Mouse (Mus musculus): ENCODE measurements around the gene Hmmr. TPM values are rescaled to one million over a fixed set of nuclear protein-coding genes. Genes with fewer than 3 reads are reported as not detected.
"Not testable (repeated sequence)": the region's sequence is repeated elsewhere in the genome, so short reads cannot be mapped to it uniquely, and the experiment has no call there.

Hmmr gene
- polyA plus RNA-seq, 1 experiment from 2014 or later: 80.9 TPM

- no peaks in the 10 kb centered on the region for H3K4me1 ChIP-seq
- no peak overlapping the region for H3K9ac ChIP-seq
- H3K36me3 ChIP-seq: peaks cover 40% of the 10 kb centered on the region
- H3K4me2 ChIP-seq: no peak overlapping the region
- ATAC-seq: no peak
- no peak overlapping the region for H3K4me3 ChIP-seq
- no peak overlapping the region for H3K27ac ChIP-seq
- H3K27me3 ChIP-seq (replicated peaks): no peaks in the 10 kb centered on the region
- no peaks in the 10 kb centered on the region for H3K9me3 ChIP-seq (replicated peaks)
- 86% methylated on average over 12 of the region's 12 CpGs for WGBS (ENCODE audit: insufficient replicate concordance)
Observed at GRCm38 (mm10) chr11:40746361-40746760, 13.1 kb upstream of the Hmmr start.

GRCm38 (mm10) chr11:40744348-40744747, 11.1 kb upstream of the Hmmr start:
- Histone ChIP-seq H3K4me3 (no peak overlapping the region), H3K36me3 (peaks cover 39% of the 10 kb centered on the region), H3K4me2 (no peak overlapping the region), H3K27ac (no peak overlapping the region), H3K9ac (no peak overlapping the region), H3K9me3 (replicated peaks) (no peaks in the 10 kb centered on the region), H3K4me1 (no peaks in the 10 kb centered on the region), H3K27me3 (replicated peaks) (no peaks in the 10 kb centered on the region)
- ATAC-seq: no peak
- 74% methylated on average over 3 of the region's 3 CpGs for WGBS (ENCODE audit: insufficient replicate concordance)

GRCm38 (mm10) chr11:40741605-40742262, 8.5 kb upstream of the Hmmr start:
- Histone ChIP-seq H3K4me1 (no peaks in the 10 kb centered on the region), H3K9me3 (replicated peaks) (no peaks in the 10 kb centered on the region), H3K4me2 (no peak overlapping the region), H3K27ac (no peak overlapping the region), H3K4me3 (no peak overlapping the region), H3K36me3 (peaks cover 60% of the 10 kb centered on the region), H3K9ac (no peak overlapping the region), H3K27me3 (replicated peaks) (no peaks in the 10 kb centered on the region)
- no peak for ATAC-seq
- 83% methylated on average over 12 of the region's 12 CpGs for WGBS (ENCODE audit: insufficient replicate concordance)

DNA sequence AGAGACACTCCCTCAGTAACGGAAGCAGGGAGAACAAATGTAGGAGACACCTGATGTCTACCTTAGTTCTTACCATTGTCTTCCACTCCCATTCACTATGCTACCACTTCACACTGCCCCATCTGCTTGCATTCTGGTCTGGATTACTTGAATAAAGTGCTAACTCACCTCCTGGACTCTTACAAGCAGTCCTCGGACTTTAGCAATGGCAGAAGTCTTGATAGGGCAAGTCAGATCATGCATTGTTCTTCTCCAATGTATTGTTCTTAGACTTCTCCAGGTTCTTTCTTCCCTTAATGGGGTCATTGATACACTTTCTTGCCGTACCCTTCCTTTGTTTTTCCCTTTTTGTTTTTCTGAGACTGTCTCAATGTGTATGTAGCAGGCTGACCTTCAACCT, 4.1 kb upstream of the Hmmr start:
- H3K9ac ChIP-seq: no peak overlapping the region
- no peak for ATAC-seq
- peaks cover 64% of the 10 kb centered on the region for H3K36me3 ChIP-seq
- 85% methylated on average over 3 of the region's 3 CpGs for WGBS (ENCODE audit: insufficient replicate concordance)
- no peak overlapping the region for H3K27ac ChIP-seq
- no peak overlapping the region for H3K4me2 ChIP-seq
- no peaks in the 10 kb centered on the region for H3K27me3 ChIP-seq (replicated peaks)
- H3K9me3 ChIP-seq (replicated peaks): no peaks in the 10 kb centered on the region
- peaks cover 15% of the 10 kb centered on the region for H3K4me1 ChIP-seq
- no peak overlapping the region for H3K4me3 ChIP-seq

DNA sequence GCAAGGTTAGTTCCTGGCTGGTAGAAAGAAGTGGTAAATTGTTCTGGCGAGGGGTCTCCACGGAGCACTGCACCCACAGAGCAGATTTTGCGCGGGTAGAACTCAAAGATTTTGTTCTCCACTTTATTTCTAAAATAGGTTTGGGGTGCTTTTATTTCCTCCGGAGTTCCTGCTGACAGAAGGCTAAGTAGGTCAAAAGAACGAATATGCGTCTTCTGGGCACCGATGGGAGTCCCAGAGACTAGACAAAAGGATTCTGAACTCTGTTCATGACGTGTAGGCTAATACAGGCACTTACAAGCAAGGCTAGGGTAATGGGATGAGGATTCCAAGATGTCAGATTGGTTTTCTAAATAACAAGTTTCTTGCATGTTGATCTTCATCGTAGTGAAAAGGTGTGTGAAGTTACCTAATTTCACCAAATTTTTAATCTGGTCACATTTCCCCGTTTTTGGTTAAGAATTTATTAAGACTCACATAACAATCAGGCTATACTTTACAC, 1.1 kb upstream of the Hmmr start:
- Histone ChIP-seq H3K9ac (peak overlapping the region; percentile 94), H3K4me2 (peak overlapping the region; percentile 83), H3K4me3 (peak overlapping the region; percentile 89), H3K4me1 (peaks cover 40% of the 10 kb centered on the region), H3K27ac (peak overlapping the region; percentile 86), H3K36me3 (peaks cover 67% of the 10 kb centered on the region), H3K27me3 (replicated peaks) (no peaks in the 10 kb centered on the region), H3K9me3 (replicated peaks) (no peaks in the 10 kb centered on the region)
- WGBS (ENCODE audit: insufficient replicate concordance): 3% methylated on average over 11 of the region's 11 CpGs
- ATAC-seq: no peak

DNA sequence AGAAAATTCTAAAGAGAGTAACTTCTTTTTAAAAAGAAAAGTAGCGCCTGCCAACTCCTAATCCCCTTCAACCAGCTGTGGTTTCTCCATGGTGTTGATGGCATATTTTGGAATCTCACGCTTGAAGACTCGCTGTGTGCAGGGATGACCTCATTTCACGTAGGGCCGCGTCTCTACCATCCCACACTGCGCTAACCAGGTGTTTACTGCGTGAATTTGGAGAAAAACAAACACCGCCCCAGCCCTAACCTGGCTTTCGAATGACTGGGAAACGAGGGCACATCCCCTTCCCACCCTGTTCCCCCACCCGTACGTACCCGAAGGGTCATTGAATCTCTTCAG, 254 bp downstream of the Hmmr start:
- peak overlapping the region; percentile 90 for H3K27ac ChIP-seq
- peak overlapping the region; percentile 83 for H3K9ac ChIP-seq
- no peaks in the 10 kb centered on the region for H3K27me3 ChIP-seq (replicated peaks)
- peak; percentile 69 for ATAC-seq
- H3K4me2 ChIP-seq: peak overlapping the region; percentile 76
- no peaks in the 10 kb centered on the region for H3K9me3 ChIP-seq (replicated peaks)
- peak overlapping the region; percentile 89 for H3K4me3 ChIP-seq
- peaks cover 40% of the 10 kb centered on the region for H3K4me1 ChIP-seq
- H3K36me3 ChIP-seq: peaks cover 67% of the 10 kb centered on the region
- WGBS (ENCODE audit: insufficient replicate concordance): under 1% methylated on average over 14 of the region's 14 CpGs

DNA sequence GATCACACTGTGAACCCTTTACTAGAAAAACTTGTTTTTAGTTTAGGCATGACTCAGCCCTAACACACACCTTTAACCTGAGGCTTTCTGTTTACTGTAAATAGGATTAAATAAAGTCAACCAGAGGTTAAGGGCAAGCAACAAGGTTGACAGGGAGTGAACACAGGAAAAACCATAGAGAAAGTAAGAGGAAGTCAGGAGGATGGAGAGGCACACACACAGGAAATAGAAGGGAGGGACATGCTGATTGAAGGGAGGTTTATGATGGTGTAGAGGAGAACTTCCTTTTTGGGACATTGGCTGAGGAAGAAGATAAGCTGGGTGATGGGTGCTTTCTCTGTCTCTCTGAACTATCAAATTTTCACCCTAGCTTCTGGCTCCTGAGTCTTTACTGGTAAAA, 14.9 kb downstream of the Hmmr start:
- no peak overlapping the region for H3K9ac ChIP-seq
- no peaks in the 10 kb centered on the region for H3K4me1 ChIP-seq
- no peaks in the 10 kb centered on the region for H3K27me3 ChIP-seq (replicated peaks)
- peaks cover 98% of the 10 kb centered on the region for H3K36me3 ChIP-seq
- ATAC-seq: no peak
- H3K27ac ChIP-seq: no peak overlapping the region
- H3K4me3 ChIP-seq: no peak overlapping the region
- H3K9me3 ChIP-seq (replicated peaks): no peaks in the 10 kb centered on the region
- H3K4me2 ChIP-seq: no peak overlapping the region

DNA sequence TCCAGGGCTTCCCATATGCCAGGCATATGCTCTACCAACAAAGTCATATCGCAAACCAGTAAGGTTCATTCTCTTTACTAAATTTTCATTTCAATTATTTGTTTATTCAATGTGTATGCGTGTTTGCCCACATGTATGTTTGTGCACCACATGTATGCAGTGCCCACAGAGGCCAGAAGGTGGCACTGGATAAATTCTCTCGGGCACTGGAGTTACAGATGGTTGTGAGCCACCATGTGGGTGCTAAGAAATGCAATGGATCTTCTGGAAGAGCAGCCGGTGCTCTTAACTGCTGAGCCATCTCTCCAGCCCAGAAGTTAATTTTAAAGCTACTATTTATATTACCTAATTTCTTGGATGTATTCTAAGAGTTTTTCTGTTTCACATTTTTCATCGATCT, 17.7 kb downstream of the Hmmr start:
- Histone ChIP-seq H3K27ac (no peak overlapping the region), H3K4me2 (no peak overlapping the region), H3K9me3 (replicated peaks) (no peaks in the 10 kb centered on the region), H3K4me3 (no peak overlapping the region), H3K9ac (no peak overlapping the region), H3K27me3 (replicated peaks) (no peaks in the 10 kb centered on the region), H3K36me3 (peaks cover 98% of the 10 kb centered on the region), H3K4me1 (no peaks in the 10 kb centered on the region)
- no peak for ATAC-seq
- WGBS (ENCODE audit: insufficient replicate concordance): 92% methylated on average over 5 of the region's 5 CpGs

DNA sequence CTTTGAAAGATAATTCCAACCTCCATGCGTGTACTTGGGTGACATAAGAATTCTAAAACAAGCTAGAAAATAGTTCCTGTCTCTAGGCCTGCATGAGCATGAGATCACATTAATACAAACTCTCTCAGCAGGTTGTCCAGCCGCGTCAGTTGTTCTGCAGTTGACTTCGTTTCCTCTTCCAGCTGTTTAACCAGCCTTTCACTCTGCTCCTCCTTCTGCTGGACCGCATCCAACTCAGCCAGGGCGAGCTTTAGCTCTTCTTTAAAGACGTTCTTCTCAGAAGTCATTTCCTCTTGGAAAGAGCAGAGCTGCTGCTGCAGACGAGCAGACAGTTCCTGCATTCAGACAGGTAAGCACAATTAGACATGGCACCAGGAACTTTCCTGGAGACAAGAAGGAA, 19.4 kb downstream of the Hmmr start:
- H3K36me3 ChIP-seq: peaks cover 98% of the 10 kb centered on the region
- 86% methylated on average over 8 of the region's 8 CpGs for WGBS (ENCODE audit: insufficient replicate concordance)
- H3K9ac ChIP-seq: no peak overlapping the region
- no peak overlapping the region for H3K4me2 ChIP-seq
- no peaks in the 10 kb centered on the region for H3K9me3 ChIP-seq (replicated peaks)
- no peaks in the 10 kb centered on the region for H3K4me1 ChIP-seq
- H3K27me3 ChIP-seq (replicated peaks): no peaks in the 10 kb centered on the region
- no peak overlapping the region for H3K4me3 ChIP-seq
- no peak for ATAC-seq
- H3K27ac ChIP-seq: no peak overlapping the region

DNA sequence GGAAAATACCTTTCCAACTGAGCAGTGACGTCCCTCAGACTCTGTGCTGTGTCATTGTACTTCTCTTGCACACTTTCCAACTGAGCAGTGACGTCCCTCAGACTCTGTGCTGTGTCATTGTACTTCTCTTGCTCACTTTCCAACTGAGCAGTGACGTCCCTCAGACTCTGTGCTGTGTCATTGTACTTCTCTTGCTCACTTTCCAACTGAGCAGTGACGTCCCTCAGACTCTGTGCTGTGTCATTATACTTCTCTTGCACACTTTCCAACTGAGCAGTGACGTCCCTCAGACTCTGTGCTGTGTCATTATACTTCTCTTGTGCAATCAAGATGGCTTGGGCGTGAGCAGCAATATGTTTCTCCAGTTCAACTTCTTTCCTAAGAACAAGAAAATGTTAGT, 23.3 kb downstream of the Hmmr start:
- not testable (repeated sequence) for H3K4me1 ChIP-seq
- WGBS (ENCODE audit: insufficient replicate concordance): 78% methylated on average over 6 of the region's 6 CpGs

GRCm38 (mm10) chr11:40695103-40695502, 38.1 kb downstream of the Hmmr start, which contains the start of gene Mat2b:
Gene Mat2b (minus strand): TSS chr11:40695203.
- H3K36me3 ChIP-seq: peaks cover 10% of the 10 kb centered on the region
- peak within 1 kb of the TSS; percentile 86 for H3K4me3 ChIP-seq
- H3K27me3 ChIP-seq (replicated peaks): no peaks in the 10 kb centered on the region
- peak within 1 kb of the TSS; percentile 79 for H3K9ac ChIP-seq
- H3K4me2 ChIP-seq: peak within 1 kb of the TSS; percentile 91
- H3K27ac ChIP-seq: peak within 1 kb of the TSS; percentile 96
- 0 out of 2 replicates have a peak, but pooled peaks cover 3% of the 10 kb centered on the region for H3K9me3 ChIP-seq (replicated peaks)
- no peak for ATAC-seq
- H3K4me1 ChIP-seq: peaks cover 27% of the 10 kb centered on the region
- 78% methylated on average over 9 of the region's 9 CpGs for WGBS (ENCODE audit: insufficient replicate concordance)

More for the DNA sequence above, 23.3 kb downstream of the Hmmr start:
- not testable (repeated sequence) for H3K27ac ChIP-seq; H3K27me3 ChIP-seq (replicated peaks); H3K9me3 ChIP-seq (replicated peaks); ATAC-seq; H3K4me2 ChIP-seq; H3K9ac ChIP-seq; H3K4me3 ChIP-seq
- peaks cover 97% of the 10 kb centered on the region for H3K36me3 ChIP-seq

DNA sequence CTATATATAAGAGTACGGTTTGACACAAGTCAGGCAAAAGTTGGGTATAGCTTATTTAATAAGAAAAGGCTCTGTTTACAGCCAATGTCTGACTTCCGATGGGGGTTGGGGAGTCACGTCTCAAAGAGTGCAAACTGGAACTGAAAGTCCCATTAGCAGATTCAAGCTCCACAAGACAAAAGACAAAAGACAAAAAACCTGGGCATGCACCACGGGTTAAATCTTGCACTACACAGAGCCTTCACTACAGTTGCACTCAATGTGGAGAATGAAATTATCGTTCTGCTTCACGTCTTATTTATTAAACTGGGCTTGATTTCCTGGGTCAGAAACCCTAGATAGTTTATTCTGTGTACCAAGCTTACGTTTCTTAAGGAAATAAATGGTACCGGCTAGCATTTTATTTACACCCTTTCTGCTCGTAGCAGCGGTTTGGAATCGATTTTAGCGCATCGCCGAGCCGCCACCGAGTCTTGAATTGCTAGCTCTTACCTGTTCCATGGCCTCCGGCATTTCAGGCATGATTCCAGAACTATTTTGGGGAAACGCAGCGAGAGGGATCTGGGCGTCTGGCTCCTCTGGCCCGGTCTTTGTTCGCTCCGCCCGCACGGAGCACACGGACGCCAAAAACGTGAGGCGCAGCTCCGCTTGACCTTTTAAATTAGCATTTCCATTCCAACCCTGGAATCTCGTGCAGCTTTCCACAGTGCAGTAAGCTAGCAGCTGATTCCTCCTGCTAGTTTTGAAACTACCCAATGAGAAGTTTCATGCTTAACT, 38.7 kb downstream of the Hmmr start:
- H3K4me3 ChIP-seq: peak overlapping the region; percentile 86
- H3K36me3 ChIP-seq: peaks cover 4% of the 10 kb centered on the region; the same call in 1 of the 2 replicates
- H3K4me1 ChIP-seq: peaks cover 32% of the 10 kb centered on the region
- peak overlapping the region; percentile 79 for H3K9ac ChIP-seq
- under 1% methylated on average over 31 of the region's 31 CpGs for WGBS (ENCODE audit: insufficient replicate concordance)
- H3K4me2 ChIP-seq: peak overlapping the region; percentile 91
- H3K27ac ChIP-seq: peak overlapping the region; percentile 96
- no peaks in the 10 kb centered on the region for H3K9me3 ChIP-seq (replicated peaks)
- no peaks in the 10 kb centered on the region for H3K27me3 ChIP-seq (replicated peaks)
- ATAC-seq: no peak

Data from liver, embryonic 12.5 days (tissue).